Mouse (Mus musculus) kidney, adult 2 months (tissue): ENCODE results near the gene Hectd4.

ENCODE experiments used
- CTCF ChIP-seq: fragments of 200-500 bp; conservative IDR thresholded peaks from 2 replicates; pipeline ENCODE4 v1.5.1; 2011; ENCODE audit warnings: low read depth, mild to moderate bottlenecking, control low read depth, low read length, moderate library complexity, mixed read lengths; ENCODE audit not compliant: insufficient read depth, insufficient read length
- POLR2A ChIP-seq: fragments of 200-500 bp; IDR thresholded peaks from one replicate; pipeline ENCODE4 v1.6.1; 2011; ENCODE audit warnings: low read depth, low read length, control low read depth

DNA sequence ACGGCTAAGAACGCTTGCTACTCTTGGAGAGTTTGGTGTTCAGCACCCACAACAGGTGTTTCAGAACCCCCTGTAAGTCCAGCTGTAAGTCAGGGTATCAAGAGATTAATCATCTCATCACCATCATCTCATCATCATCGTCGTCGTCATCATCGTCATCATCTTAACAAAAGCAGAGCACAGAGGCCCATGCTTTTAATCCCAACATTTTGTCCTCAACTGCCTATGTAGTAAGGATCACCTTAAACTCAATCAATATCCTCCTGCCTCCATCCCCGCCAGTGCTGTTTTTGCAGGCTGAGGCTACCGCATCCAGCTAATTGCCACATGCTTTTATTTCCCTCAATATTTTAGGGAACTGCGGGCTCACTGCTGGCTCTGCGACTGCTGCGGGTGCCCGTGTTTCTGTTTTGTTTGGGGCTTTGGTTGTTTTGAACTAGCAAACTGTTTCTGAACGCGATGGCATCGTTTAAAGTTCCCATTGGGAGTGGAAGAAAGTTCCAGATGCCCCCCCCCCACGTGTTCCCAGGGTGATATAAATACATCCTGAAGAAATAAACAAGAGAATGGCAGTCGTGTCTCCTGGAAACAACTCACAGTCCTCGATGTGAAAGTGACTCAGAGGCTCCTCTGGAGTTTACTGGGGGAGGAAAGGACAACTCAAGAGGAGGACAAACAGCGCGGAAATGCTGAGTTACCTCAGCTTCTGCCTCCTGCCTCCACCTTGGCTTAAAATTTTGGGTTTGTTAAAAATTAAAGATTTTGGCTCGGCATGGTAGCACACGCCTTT lies 166.3 kb downstream of the Hectd4 start:
- TF ChIP-seq CTCF (no peak), POLR2A (no peak)
